29 mouse cellular contexts compared by ENCODE assay signal in the genomic region with DNA sequence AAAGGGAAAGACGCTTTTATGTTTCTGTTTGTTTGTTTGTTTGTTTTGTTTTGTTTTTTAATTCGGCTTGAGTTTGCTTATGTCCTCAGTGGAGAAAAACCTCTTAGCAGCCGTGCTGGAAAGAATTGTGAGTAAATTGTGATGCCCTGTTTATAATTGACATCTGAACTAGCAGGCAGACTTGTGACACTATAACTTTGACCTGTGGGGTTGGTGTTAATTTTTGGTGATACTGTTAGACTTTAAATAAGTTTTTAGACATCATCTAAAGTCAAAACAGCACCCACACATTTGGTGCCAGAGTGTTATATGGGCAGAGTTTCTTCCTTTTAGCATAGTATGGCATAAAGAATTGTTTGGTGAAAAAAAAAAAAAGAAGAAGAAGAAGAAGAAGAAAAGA.
"Had no signal": no experiment of that assay in that cellular context is flagged by ENCODE, and none has a peak within 500 bp of the region (broad histone marks: within the 10 kb centered on the region; RNA-seq: fewer than 3 reads in every experiment).

No protein-coding gene starts in this region.

- ATAC-seq: forebrain, embryonic 13.5 days; forebrain, embryonic 14.5 days; forebrain, embryonic 15.5 days; forebrain, embryonic 16.5 days; forebrain, postnatal 0 days had no signal

- H3K36me3 ChIP-seq: embryonic facial prominence, embryonic 10.5 days; embryonic facial prominence, embryonic 12.5 days; embryonic facial prominence, embryonic 13.5 days; embryonic facial prominence, embryonic 15.5 days; forebrain, embryonic 10.5 days; forebrain, embryonic 12.5 days; forebrain, embryonic 15.5 days had no signal

- H3K27me3 ChIP-seq: embryonic facial prominence, embryonic 12.5 days; embryonic facial prominence, embryonic 13.5 days; embryonic facial prominence, embryonic 15.5 days; forebrain, embryonic 12.5 days; forebrain, embryonic 13.5 days; forebrain, embryonic 15.5 days had no signal

- H3K4me3 ChIP-seq: embryonic facial prominence, embryonic 10.5 days; embryonic facial prominence, embryonic 12.5 days; embryonic facial prominence, embryonic 13.5 days; embryonic facial prominence, embryonic 15.5 days; erythroblast, embryonic 14.5 days; forebrain, embryonic 10.5 days; forebrain, embryonic 12.5 days; forebrain, embryonic 13.5 days; forebrain, embryonic 15.5 days; gastrocnemius, adult 2 months; heart, adult 2 months had no signal

- H3K9me3 ChIP-seq: embryonic facial prominence, embryonic 10.5 days; embryonic facial prominence, embryonic 12.5 days; embryonic facial prominence, embryonic 13.5 days; embryonic facial prominence, embryonic 15.5 days; forebrain, embryonic 10.5 days; forebrain, embryonic 12.5 days; forebrain, embryonic 13.5 days; forebrain, embryonic 15.5 days had no signal

- DNase-seq: cerebellum, adult 2 months; cerebellum, adult 8-10 months; cerebellum, adult 9-10 months; cerebellum, adult 9-11 months; cerebellum, postnatal 10 days; cerebellum, postnatal 14 days; cerebellum, postnatal 25 days; cerebellum, postnatal 36 days; embryo, embryonic 11 days; forebrain, postnatal 0 days; gastrocnemius, adult 2 months; gastrocnemius, postnatal 10 days; gastrocnemius, postnatal 14 days; gastrocnemius, postnatal 25 days; gastrocnemius, postnatal 36 days; heart, adult 11 months; heart, adult 18-20 months; heart, adult 2 months had no signal

- H3K4me1 ChIP-seq: embryonic facial prominence, embryonic 10.5 days; embryonic facial prominence, embryonic 12.5 days; embryonic facial prominence, embryonic 13.5 days; embryonic facial prominence, embryonic 15.5 days; forebrain, embryonic 15.5 days had no signal

- H3K4me2 ChIP-seq: embryonic facial prominence, embryonic 12.5 days; embryonic facial prominence, embryonic 13.5 days; embryonic facial prominence, embryonic 15.5 days; forebrain, embryonic 12.5 days; forebrain, embryonic 13.5 days; forebrain, embryonic 15.5 days had no signal

- H3K9ac ChIP-seq: embryonic facial prominence, embryonic 12.5 days; embryonic facial prominence, embryonic 13.5 days; embryonic facial prominence, embryonic 15.5 days; forebrain, embryonic 12.5 days; forebrain, embryonic 13.5 days; forebrain, embryonic 15.5 days; forebrain, postnatal 0 days had no signal

- H3K27ac ChIP-seq: embryonic facial prominence, embryonic 10.5 days; embryonic facial prominence, embryonic 12.5 days; embryonic facial prominence, embryonic 13.5 days; embryonic facial prominence, embryonic 15.5 days; forebrain, embryonic 10.5 days; forebrain, embryonic 12.5 days; forebrain, embryonic 13.5 days; forebrain, embryonic 15.5 days; gastrocnemius, adult 2 months; heart, adult 2 months had no signal
